ENCODE assay signal across 23 mouse cellular contexts in genomic region chr1:71570116-71570515, GRCm38 (mm10). TPM values are rescaled to one million over a fixed set of nuclear protein-coding genes. Genes with fewer than 3 reads are reported as not detected.
A peak's percentile ranks its signal among the peaks of the same experiment; 100 is the strongest.
DNase-seq lines count a peak whose midpoint lies in the region; ATAC-seq and TF ChIP-seq lines count a peak whose summit lies in the region.
"Had no signal": no experiment of that assay in that cellular context is flagged by ENCODE, and none has a peak within 500 bp of the region (broad histone marks: within the 10 kb centered on the region; RNA-seq: fewer than 3 reads in every experiment).

No protein-coding gene starts in this region.

- H3K36me3 ChIP-seq in lung, postnatal 0 days (ENCODE audit: insufficient read depth, low read length): no peaks in the 10 kb centered on the region

- no peak overlapping the region for H3K4me3 ChIP-seq in lung, postnatal 0 days (ENCODE audit: low read depth, low read length)
- H3K4me3 ChIP-seq: embryonic facial prominence, embryonic 12.5 days; embryonic facial prominence, embryonic 15.5 days; erythroblast, embryonic 14.5 days; forebrain, embryonic 10.5 days; forebrain, embryonic 12.5 days had no signal

- no peak overlapping the region for H3K27ac ChIP-seq in lung, postnatal 0 days (ENCODE audit: low read length)
- H3K27ac ChIP-seq: embryonic facial prominence, embryonic 12.5 days; embryonic facial prominence, embryonic 15.5 days; forebrain, embryonic 10.5 days; forebrain, embryonic 12.5 days had no signal

- H3K4me1 ChIP-seq in lung, postnatal 0 days (ENCODE audit: insufficient read depth, low read depth, low read length): no peaks in the 10 kb centered on the region
- H3K4me1 ChIP-seq: embryonic facial prominence, embryonic 12.5 days; embryonic facial prominence, embryonic 15.5 days; forebrain, embryonic 10.5 days; forebrain, embryonic 12.5 days had no signal

- H3K4me2 ChIP-seq in lung, postnatal 0 days (replicated peaks; ENCODE audit: low read depth, low read length): no peak overlapping the region
- H3K4me2 ChIP-seq: embryonic facial prominence, embryonic 12.5 days; embryonic facial prominence, embryonic 15.5 days; forebrain, embryonic 12.5 days had no signal

- WGBS in lung, postnatal 0 days: 89% methylated on average over 4 of the region's 4 CpGs

- peak; percentile 69 for DNase-seq in heart, adult 11 months
- DNase-seq in heart, adult 9 months (ENCODE audit: low spot score in 2 of 2): no peak
- DNase-seq in urinary bladder, postnatal 14 days (ENCODE audit: low spot score): no peak
- DNase-seq in lung, postnatal 0 days (ENCODE audit: low spot score): no peak
- DNase-seq: adrenal gland, adult 2 months; adrenal gland, postnatal 10 days; adrenal gland, postnatal 25 days; cerebellum, adult 11 months; cerebellum, adult 18-20 months; cerebellum, adult 8-10 months; cerebellum, adult 9-11 months; cerebellum, postnatal 14 days; cerebellum, postnatal 36 days; embryo, embryonic 11 days had no signal

- no peaks in the 10 kb centered on the region for H3K27me3 ChIP-seq in lung, postnatal 0 days (replicated peaks; ENCODE audit: insufficient read depth, low read length)
- H3K27me3 ChIP-seq: embryonic facial prominence, embryonic 12.5 days; embryonic facial prominence, embryonic 15.5 days; forebrain, embryonic 12.5 days had no signal

- no peak overlapping the region for H3K9ac ChIP-seq in lung, postnatal 0 days (replicated peaks; ENCODE audit: low read depth)
- H3K9ac ChIP-seq: embryonic facial prominence, embryonic 12.5 days; embryonic facial prominence, embryonic 15.5 days; forebrain, embryonic 12.5 days had no signal

- H3K9me3 ChIP-seq in lung, postnatal 0 days (ENCODE audit: low read length): no peaks in the 10 kb centered on the region
- H3K9me3 ChIP-seq: embryonic facial prominence, embryonic 12.5 days; embryonic facial prominence, embryonic 15.5 days; forebrain, embryonic 10.5 days; forebrain, embryonic 12.5 days had no signal

- ATAC-seq in granulocyte monocyte progenitor cell, adult 5-6 weeks (replicated peaks; ENCODE audit: poor library complexity, severe bottlenecking): 0 out of 2 replicates have a peak, but pooled peaks have one; percentile 26
- ATAC-seq in megakaryocyte, adult 5-6 weeks (ENCODE audit: poor library complexity, severe bottlenecking): peak; percentile 75
- ATAC-seq in lung, postnatal 0 days: no peak
- ATAC-seq: forebrain, embryonic 14.5 days; forebrain, embryonic 16.5 days had no signal

- TF ChIP-seq EP300 in lung, postnatal 0 days (IDR thresholded peaks at IDR 0.05): no peak

- no peak for TF ChIP-seq CTCF in lung, postnatal 0 days (IDR thresholded peaks at IDR 0.05)

RNA-seq across cellular contexts. Expression of gene Atic, which starts 13.2 kb away (rescaled TPM):
- total RNA-seq in granulocyte monocyte progenitor cell, adult 5-6 weeks (2014; fragmentation: Nextera tagmentation): 89.3 and 116 TPM in 2 replicates
- total RNA-seq in granulocyte monocyte progenitor cell, adult 5-6 weeks (2017): 166 and 206 TPM in 2 replicates
- 45.4 and 47.9 TPM in 2 replicates for total RNA-seq in megakaryocyte, adult 5-6 weeks (2015)
- total RNA-seq in megakaryocyte, adult 5-6 weeks (2017): 113 and 115 TPM in 2 replicates
- polyA plus RNA-seq in lung, postnatal 0 days (2015; fragmentation: Nextera tagmentation; extraction: Ambion mirVana): 17.5 and 19.1 TPM in 2 replicates
